Mouse (Mus musculus) limb, embryonic 12.5 days (tissue): ENCODE data around the gene Akt1s1. TPM values are rescaled to one million over a fixed set of nuclear protein-coding genes. Genes with fewer than 3 reads are reported as not detected.

Source experiments
- ATAC-seq: fragments of 200-750 bp; cut with Nextera tagmentation; 2 replicates; pipeline ENCODE4 v1.8.0; 2017; ENCODE audit warnings: low read depth, moderate TSS enrichment; ENCODE audit not compliant: insufficient number of reproducible peaks, insufficient read depth, low FRiP score, low TSS enrichment
- H3K27ac ChIP-seq: fragments of 300-500 bp; sonication (generic); 2 replicates; pipeline ENCODE4 v1.5.1; 2016; ENCODE audit warnings: mild to moderate bottlenecking, moderate library complexity
- H3K27me3 ChIP-seq: fragments of 300-500 bp; sonication (generic); 2 replicates; pipeline ENCODE4 v1.6.1; 2016; ENCODE audit warnings: mild to moderate bottlenecking, moderate library complexity
- H3K36me3 ChIP-seq: fragments of 300-500 bp; sonication (generic); 2 replicates; pipeline ENCODE4 v1.6.1; 2016; ENCODE audit warnings: mild to moderate bottlenecking, moderate library complexity
- H3K4me1 ChIP-seq: fragments of 300-500 bp; sonication (generic); replicated peaks from 2 replicates; pipeline ENCODE4 v1.6.1; 2016
- H3K4me2 ChIP-seq: fragments of 300-500 bp; sonication (generic); 2 replicates; pipeline ENCODE4 v1.6.1; 2016; ENCODE audit warnings: mild to moderate bottlenecking, moderate library complexity
- H3K4me3 ChIP-seq: fragments of 300-500 bp; sonication (generic); replicated peaks from 2 replicates; pipeline ENCODE4 v1.5.1; 2016; ENCODE audit warnings: mild to moderate bottlenecking
- H3K9ac ChIP-seq: fragments of 300-500 bp; sonication (generic); replicated peaks from 2 replicates; pipeline ENCODE4 v1.6.1; 2016; ENCODE audit warnings: mild to moderate bottlenecking, moderate library complexity
- H3K9me3 ChIP-seq: fragments of 300-500 bp; sonication (generic); 2 replicates; pipeline ENCODE4 v1.6.1; 2016; ENCODE audit warnings: mild to moderate bottlenecking, moderate library complexity
- WGBS: fragments of 180-500 bp; shearing (Covaris S2); methylation state at CpG from one replicate; pipeline ENCODE4 v1.1.7; 2016; 5-methylcytosine and 5-hydroxymethylcytosine counted together
- polyA plus RNA-seq: library from polyadenylated mRNA; unstranded; fragments of >200 nt; fragmentation: Nextera tagmentation; extraction: Ambion mirVana; gene quantifications from 2 replicates; pipeline ENCODE4 v1.2.1, GENCODE M21; 2016

The Akt1s1 gene
- polyA plus RNA-seq, 1 experiment from 2014 or later: 110 TPM

DNA sequence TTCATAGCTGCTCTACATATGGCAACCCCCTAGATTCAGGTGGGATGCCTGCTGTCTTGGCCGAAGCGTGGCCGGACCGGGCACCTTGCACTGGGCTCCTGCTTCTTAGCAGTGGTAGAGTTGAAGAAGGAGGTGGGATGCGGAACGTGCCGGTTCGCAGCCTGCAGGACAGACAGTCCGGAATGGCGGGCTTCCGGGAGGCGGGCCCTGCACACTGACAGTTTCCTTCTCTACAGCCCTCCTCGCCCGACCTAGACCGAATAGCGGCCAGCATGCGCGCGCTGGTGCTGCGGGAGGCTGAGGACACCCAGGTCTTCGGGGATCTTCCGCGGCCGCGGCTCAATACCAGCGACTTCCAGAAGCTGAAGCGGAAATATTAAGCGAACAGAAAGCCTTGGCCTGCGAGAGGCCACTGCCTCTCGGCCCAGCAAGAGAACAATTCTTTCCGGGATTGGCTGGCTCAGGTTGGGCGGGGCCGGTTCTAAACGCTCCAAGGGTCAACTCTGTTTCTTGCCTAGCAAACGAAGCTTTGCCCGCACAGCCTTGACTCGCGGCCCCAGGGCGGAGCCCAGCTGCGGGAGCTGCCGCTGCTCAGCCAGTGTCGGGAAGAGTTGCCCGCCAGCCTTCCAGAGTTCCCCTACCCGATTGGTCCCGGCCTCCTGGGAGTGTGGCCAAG lies 5.7 kb downstream of the Akt1s1 start:
- 0 out of 2 replicates have a peak, but pooled peaks have one; percentile 19 for ATAC-seq
- peaks cover 23% of the 10 kb centered on the region for H3K36me3 ChIP-seq
- H3K4me2 ChIP-seq: peak overlapping the region; percentile 91
- H3K9ac ChIP-seq: peak overlapping the region; percentile 66
- peak overlapping the region; percentile 52 for H3K4me3 ChIP-seq
- no peaks in the 10 kb centered on the region for H3K9me3 ChIP-seq
- peak overlapping the region; percentile 89 for H3K27ac ChIP-seq
- no peaks in the 10 kb centered on the region for H3K27me3 ChIP-seq
- H3K4me1 ChIP-seq: peaks cover 56% of the 10 kb centered on the region
- WGBS: under 1% methylated on average over 45 of the region's 45 CpGs

DNA sequence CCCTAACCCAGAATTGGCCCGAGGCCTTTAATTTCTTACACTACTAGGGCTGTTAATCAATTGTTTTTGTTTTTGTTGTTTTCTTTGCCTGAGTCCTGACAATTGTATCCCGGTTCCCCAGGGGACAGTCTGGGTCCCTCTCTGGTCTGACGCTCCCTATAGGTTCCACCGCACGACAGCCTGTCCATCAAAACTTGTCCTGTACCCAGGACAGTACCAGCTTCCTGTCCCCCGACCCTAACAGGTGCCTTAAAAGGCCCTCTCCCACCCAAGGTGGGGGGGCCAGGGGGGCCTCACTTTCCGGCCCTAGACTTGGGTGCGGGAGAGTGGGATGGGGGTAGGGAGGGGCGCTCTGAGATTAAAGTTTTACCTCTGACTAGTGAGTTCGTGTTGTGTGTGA lies 6.2 kb downstream of the Akt1s1 start:
- Histone ChIP-seq H3K9ac (peak overlapping the region; percentile 66), H3K27me3 (no peaks in the 10 kb centered on the region), H3K4me2 (peak overlapping the region; percentile 91), H3K36me3 (peaks cover 28% of the 10 kb centered on the region), H3K4me3 (peak overlapping the region; percentile 52), H3K27ac (peak overlapping the region; percentile 89), H3K4me1 (peaks cover 56% of the 10 kb centered on the region), H3K9me3 (no peaks in the 10 kb centered on the region)
- 44% methylated on average over 10 of the region's 10 CpGs for WGBS
- ATAC-seq: no peak

DNA sequence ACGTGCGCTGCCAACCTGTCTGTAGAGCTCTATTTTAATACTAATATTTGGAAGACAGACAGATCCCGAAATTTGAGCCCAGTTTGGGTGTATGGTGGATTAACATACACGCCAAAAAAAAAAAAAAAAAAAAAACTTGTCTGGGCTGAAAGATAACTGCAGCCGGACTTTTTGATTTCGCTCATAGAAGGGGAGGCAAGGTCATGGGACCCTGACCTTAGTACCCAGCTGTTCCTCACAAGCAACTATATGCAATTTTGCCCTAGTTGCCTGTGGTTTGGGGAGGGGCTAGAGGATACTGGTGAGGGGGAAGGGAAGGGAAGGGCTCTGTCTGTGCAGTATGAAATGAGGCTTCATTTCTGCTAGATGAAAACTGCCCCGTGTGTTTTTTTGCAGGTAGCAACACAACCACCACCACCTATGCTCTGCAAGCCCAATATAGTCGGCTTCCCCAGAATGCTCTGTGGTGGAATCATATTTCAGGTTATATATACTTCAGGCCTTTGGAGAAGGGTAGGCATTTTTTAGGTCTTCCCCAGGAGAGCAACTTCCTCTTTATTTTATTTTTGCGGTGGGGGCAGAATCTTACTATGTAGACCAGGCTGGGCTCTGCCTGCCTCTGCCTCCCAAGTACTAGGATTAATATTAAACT lies 7.6 kb downstream of the Akt1s1 start:
- H3K4me1 ChIP-seq: peaks cover 50% of the 10 kb centered on the region
- H3K9ac ChIP-seq: peak overlapping the region; percentile 73; the same call in 1 of the 2 replicates
- WGBS: 63% methylated on average over 9 of the region's 9 CpGs
- peak overlapping the region; percentile 67 for H3K4me3 ChIP-seq
- peak overlapping the region; percentile 89 for H3K27ac ChIP-seq
- ATAC-seq: no peak
- H3K9me3 ChIP-seq: no peaks in the 10 kb centered on the region
- H3K36me3 ChIP-seq: peaks cover 31% of the 10 kb centered on the region
- peak overlapping the region; percentile 88 for H3K4me2 ChIP-seq
- H3K27me3 ChIP-seq: no peaks in the 10 kb centered on the region

DNA sequence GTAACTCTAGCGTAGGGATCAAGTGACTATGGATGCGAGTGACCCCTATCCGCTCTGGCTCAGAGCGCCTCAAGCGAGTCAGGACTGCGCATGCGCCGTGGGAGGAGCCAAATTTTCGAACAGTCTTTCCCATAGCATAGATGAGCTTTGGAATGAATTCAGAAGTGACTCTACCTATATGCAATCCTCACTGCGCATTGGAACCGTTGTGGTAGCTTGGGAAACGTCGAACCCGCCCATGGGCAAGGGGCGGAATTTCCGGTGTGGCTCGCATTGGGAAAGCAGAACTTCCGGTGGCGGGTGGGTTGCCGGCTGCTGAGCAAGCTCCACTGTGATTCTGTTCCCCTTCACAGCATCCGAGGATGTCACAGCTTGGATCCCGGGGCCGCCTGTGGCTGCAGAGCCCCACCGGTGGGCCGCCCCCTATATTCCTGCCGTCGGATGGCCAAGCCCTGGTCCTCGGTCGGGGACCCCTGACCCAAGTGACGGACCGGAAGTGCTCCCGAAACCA lies 8.3 kb downstream of the Akt1s1 start, which contains the start of gene Pnkp:
Gene Pnkp, plus strand, starts transcription at position 98 of the 511 bp plus-strand sequence.
- Histone ChIP-seq H3K4me1 (peaks cover 50% of the 10 kb centered on the region), H3K9me3 (no peaks in the 10 kb centered on the region), H3K27me3 (no peaks in the 10 kb centered on the region), H3K36me3 (peaks cover 32% of the 10 kb centered on the region), H3K27ac (peak within 1 kb of the TSS; percentile 89), H3K4me2 (peak within 1 kb of the TSS; percentile 88), H3K9ac (peak within 1 kb of the TSS; percentile 73), H3K4me3 (peak within 1 kb of the TSS; percentile 67)
- ATAC-seq: peak; percentile 5; the same call in 1 of the 2 replicates
- WGBS: under 1% methylated on average over 32 of the region's 32 CpGs

DNA sequence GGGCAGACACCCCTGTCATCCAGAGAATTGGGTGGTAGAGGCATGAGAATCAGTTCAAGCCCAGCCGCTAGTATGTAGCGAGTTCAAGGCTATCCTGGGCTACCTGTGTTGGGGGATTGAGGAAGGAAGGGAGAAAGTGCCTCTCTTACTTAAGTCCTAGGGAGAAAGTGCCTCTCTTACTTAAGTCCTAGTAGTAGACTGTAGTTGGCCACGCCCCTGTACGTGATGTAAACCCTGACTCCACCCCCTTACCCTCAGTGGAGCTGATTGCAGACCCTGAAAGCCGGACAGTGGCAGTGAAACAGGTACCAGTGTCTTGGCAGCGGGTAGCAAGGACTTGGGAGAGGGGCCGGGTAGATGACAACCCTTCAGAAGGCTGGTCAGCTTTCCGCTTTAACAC lies 9.1 kb downstream of the Akt1s1 start:
- peaks cover 45% of the 10 kb centered on the region for H3K4me1 ChIP-seq
- ATAC-seq: no peak
- H3K9ac ChIP-seq: peak overlapping the region; percentile 73; the same call in 1 of the 2 replicates
- H3K27me3 ChIP-seq: no peaks in the 10 kb centered on the region
- WGBS: 23% methylated on average over 8 of the region's 8 CpGs
- H3K9me3 ChIP-seq: no peaks in the 10 kb centered on the region
- peak overlapping the region; percentile 50; the same call in 1 of the 2 replicates for H3K27ac ChIP-seq
- peaks cover 33% of the 10 kb centered on the region for H3K36me3 ChIP-seq
- H3K4me3 ChIP-seq: peak overlapping the region; percentile 67
- peak overlapping the region; percentile 88 for H3K4me2 ChIP-seq

DNA sequence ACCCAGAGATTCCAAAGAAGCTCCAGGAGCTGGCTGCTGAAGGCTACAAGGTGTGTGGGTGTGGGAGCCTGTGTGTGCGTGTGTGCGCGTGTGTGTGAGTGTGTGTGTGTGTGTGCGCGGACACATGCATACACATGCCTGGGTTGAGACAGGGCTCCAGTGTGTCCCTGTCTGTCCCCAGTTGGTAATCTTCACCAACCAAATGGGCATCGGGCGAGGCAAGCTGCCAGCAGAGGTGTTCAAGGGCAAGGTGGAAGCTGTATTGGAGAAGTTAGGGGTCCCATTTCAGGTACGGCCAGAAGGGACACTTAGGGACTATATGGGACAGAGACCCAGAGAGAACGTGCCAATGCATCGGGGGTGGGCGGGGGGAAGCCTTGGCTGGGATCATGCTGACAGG lies 11.1 kb downstream of the Akt1s1 start:
- Histone ChIP-seq H3K36me3 (peaks cover 50% of the 10 kb centered on the region), H3K4me2 (no peak overlapping the region), H3K27ac (no peak overlapping the region), H3K4me3 (no peak overlapping the region), H3K9me3 (no peaks in the 10 kb centered on the region), H3K4me1 (peaks cover 30% of the 10 kb centered on the region), H3K27me3 (no peaks in the 10 kb centered on the region), H3K9ac (no peak overlapping the region)
- 92% methylated on average over 11 of the region's 11 CpGs for WGBS
- no peak for ATAC-seq

DNA sequence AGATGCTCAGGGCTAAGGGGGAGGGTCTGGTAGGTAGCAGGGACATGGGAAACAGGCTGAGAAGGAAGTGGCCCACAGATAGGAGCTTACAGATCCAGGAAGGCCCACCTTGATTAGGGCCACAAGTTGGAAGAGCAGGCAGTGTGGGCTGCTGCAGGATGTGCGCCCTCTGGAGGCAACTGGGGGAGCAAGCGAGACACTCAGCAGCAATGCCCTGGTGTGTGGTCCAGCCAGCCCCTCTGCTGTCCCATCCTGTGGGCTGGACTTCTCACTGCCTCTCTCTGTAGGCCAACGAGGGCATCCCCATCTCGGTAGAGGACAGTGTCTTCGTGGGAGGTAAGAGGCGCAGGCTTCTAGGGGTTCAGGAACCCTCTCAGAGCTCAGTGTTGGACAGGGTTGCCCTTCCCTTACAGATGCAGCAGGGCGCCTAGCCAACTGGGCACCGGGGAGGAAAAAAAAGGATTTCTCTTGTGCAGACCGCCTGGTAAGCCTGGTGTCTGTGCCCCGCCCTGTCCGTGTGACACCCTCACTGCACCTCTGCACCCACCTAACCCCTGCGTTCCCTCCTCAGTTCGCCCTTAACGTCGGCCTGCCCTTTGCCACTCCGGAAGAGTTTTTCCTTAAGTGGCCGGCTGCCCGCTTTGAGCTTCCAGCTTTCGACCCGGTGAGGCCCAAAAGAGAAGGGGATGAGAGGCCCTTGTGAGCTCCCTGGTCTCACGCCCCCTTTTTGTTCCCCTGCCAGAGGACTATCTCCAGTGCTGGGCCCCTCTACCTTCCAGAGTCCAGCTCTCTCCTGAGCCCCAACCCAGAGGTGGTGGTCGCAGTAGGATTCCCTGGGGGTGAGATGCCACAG lies 12.0 kb downstream of the Akt1s1 start:
- WGBS: 63% methylated on average over 22 of the region's 22 CpGs
- peaks cover 33% of the 10 kb centered on the region for H3K4me1 ChIP-seq
- no peaks in the 10 kb centered on the region for H3K9me3 ChIP-seq
- no peak overlapping the region for H3K4me2 ChIP-seq
- H3K36me3 ChIP-seq: peaks cover 59% of the 10 kb centered on the region
- no peaks in the 10 kb centered on the region for H3K27me3 ChIP-seq
- H3K27ac ChIP-seq: peak overlapping the region; percentile 64
- H3K4me3 ChIP-seq: no peak overlapping the region
- H3K9ac ChIP-seq: no peak overlapping the region
- no peak for ATAC-seq

DNA sequence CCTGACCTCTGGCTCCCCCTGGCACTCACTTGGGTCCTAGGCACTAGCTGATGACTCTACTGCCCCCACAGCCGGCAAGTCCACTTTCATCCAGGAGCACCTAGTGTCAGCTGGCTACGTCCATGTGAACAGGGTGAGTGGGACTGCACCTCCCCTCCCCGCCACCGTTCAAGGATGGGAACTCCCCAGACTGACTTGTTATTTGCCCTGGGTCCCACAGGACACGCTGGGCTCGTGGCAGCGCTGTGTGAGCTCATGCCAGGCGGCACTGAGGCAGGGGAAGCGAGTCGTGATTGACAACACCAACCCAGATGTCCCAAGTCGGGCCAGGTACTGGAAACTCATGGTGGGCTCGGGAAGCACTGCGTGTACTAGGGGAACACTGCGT lies 12.6 kb downstream of the Akt1s1 start:
- WGBS: 86% methylated on average over 14 of the region's 14 CpGs
- no peak overlapping the region for H3K4me3 ChIP-seq
- no peaks in the 10 kb centered on the region for H3K27me3 ChIP-seq
- peaks cover 37% of the 10 kb centered on the region for H3K4me1 ChIP-seq
- 0 out of 2 replicates have a peak overlapping the region, but pooled peaks have one; percentile 64 for H3K27ac ChIP-seq
- peaks cover 66% of the 10 kb centered on the region for H3K36me3 ChIP-seq
- no peak overlapping the region for H3K9ac ChIP-seq
- ATAC-seq: no peak
- H3K4me2 ChIP-seq: no peak overlapping the region
- no peaks in the 10 kb centered on the region for H3K9me3 ChIP-seq

DNA sequence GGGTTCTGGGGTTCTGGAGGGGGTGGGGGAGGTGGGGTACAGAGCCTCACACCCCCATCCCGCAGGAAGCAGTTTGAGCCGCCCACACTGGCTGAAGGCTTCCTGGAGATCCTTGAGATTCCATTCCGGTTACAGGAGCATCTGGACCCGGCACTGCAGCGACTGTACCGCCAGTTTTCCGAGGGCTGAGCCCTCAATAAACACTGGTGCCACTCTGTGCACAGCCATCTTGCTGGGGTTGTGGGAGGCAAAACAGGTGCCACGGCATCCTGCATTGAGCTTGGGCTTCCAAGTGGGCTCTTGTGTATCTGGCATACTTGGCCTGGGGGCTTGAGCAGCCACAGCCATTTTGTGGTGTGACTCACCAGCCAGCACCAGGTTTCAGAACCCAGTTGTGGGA lies 13.6 kb downstream of the Akt1s1 start:
- H3K27ac ChIP-seq: no peak overlapping the region
- H3K4me1 ChIP-seq: peaks cover 43% of the 10 kb centered on the region
- no peaks in the 10 kb centered on the region for H3K9me3 ChIP-seq
- H3K4me2 ChIP-seq: no peak overlapping the region
- no peak overlapping the region for H3K4me3 ChIP-seq
- H3K36me3 ChIP-seq: peaks cover 76% of the 10 kb centered on the region
- no peak for ATAC-seq
- WGBS: 89% methylated on average over 8 of the region's 8 CpGs
- H3K27me3 ChIP-seq: no peaks in the 10 kb centered on the region
- H3K9ac ChIP-seq: no peak overlapping the region

DNA sequence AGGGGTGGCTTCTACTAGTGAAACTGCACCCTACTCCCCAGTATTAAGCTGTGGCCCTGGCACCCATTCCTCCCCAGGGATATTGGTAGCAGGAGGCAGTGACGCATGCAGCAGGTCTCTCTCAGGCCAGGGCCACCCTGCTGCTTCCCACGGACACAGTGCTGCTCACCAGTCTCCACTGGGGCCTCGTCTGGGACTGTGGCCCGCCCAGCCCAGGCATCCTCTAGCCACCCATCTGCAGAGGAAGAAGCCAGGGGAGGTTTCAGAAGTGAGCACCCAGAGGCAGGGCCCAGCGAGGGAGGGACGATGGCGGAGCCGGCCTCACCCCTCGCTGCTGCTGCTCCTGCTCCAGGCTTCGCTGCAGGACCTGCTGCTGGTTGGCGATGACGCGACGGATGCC lies 14.4 kb downstream of the Akt1s1 start:
- Histone ChIP-seq H3K4me2 (no peak overlapping the region), H3K4me3 (no peak overlapping the region), H3K4me1 (peaks cover 43% of the 10 kb centered on the region), H3K27me3 (no peaks in the 10 kb centered on the region), H3K9ac (no peak overlapping the region), H3K36me3 (peaks cover 77% of the 10 kb centered on the region), H3K9me3 (no peaks in the 10 kb centered on the region), H3K27ac (no peak overlapping the region)
- no peak for ATAC-seq
- WGBS: 88% methylated on average over 14 of the region's 14 CpGs
